Mouse (Mus musculus) small intestine, adult 2 months (tissue): ENCODE data around the gene Iqcn.

Experiments
- CTCF ChIP-seq: fragments of 200-500 bp; IDR thresholded peaks from 2 replicates; pipeline ENCODE4 v1.5.1; 2012; ENCODE audit warnings: low read depth, mild to moderate bottlenecking, control low read depth, inconsistent platforms, low read length, moderate library complexity, mixed read lengths; ENCODE audit not compliant: insufficient replicate concordance, insufficient read length; ENCODE audit errors: extremely low read depth
- POLR2A ChIP-seq: fragments of 200-500 bp; IDR thresholded peaks from 2 replicates; pipeline ENCODE4 v1.6.1; 2012; ENCODE audit warnings: low read depth, mild to moderate bottlenecking, control low read depth, inconsistent platforms, low read length, moderate library complexity

- TF ChIP-seq CTCF (no peak), POLR2A (no peak)
Observed at GRCm38 (mm10) chr8:70710296-70710695, 7.0 kb downstream of the Iqcn start.
